Mouse (Mus musculus) spleen, embryonic (tissue): ENCODE data around the gene Large2.

ENCODE experiments used
- CTCF ChIA-PET: fragments of 350-600 bp; sonication (Branson Sonifier 250); formaldehyde crosslinking; loops from one replicate; lab custom pipeline; 2022; lab: Charles Lee

Gene Large2

GRCm38 (mm10) chr2:92374514-92374913 lies at the start of gene Large2, which contains the start of gene Pex16:
Large2 (minus strand) TSS chr2:92374869.
Pex16 (plus strand) TSS chr2:92374676.
- CTCF ChIA-PET = interaction anchor here (0.6 kb wide), 4 partner anchors 89 to 390 kb away, joined by 3 to 15 read pairs (median 7); no protein-coding TSS in a partner anchor

- CTCF ChIA-PET = no interaction called here
Observed at GRCm38 (mm10) chr2:92423702-92424461, 49.2 kb upstream of the Large2 start.

- CTCF ChIA-PET = no interaction called here
Observed at GRCm38 (mm10) chr2:92423156-92423555, 48.5 kb upstream of the Large2 start.

- CTCF ChIA-PET = interaction anchor here (0.5 kb wide), 1 partner anchor 9 kb away, joined by 3 read pairs; no protein-coding TSS in a partner anchor
Observed at GRCm38 (mm10) chr2:92422388-92423135, 47.9 kb upstream of the Large2 start.

- CTCF ChIA-PET = no interaction called here
Observed at GRCm38 (mm10) chr2:92421723-92422387, 47.2 kb upstream of the Large2 start.

DNA sequence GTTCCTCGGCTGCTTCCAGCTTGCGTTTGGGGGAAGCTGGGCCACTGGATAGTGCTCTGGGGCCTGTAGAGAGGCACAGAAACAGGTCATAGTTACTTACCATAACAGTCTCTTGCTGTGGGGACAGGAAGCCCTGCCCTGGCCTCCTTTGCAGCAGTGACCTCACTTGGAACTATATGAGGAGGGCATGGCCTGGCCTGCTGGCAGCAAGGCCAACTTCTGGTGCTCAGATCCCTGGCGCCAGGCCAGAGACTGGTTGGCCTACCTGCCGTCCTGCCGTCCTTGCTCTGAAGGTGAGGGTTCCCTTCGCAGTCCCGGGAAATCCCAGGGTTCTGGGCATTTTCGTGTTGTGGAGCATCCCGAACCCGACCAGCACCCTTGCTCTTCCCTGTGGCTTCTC lies 37.0 kb upstream of the Large2 start:
- CTCF ChIA-PET = no interaction called here

GRCm38 (mm10) chr2:92408309-92409045 lies 33.8 kb upstream of the Large2 start:
- CTCF ChIA-PET = no interaction called here

DNA sequence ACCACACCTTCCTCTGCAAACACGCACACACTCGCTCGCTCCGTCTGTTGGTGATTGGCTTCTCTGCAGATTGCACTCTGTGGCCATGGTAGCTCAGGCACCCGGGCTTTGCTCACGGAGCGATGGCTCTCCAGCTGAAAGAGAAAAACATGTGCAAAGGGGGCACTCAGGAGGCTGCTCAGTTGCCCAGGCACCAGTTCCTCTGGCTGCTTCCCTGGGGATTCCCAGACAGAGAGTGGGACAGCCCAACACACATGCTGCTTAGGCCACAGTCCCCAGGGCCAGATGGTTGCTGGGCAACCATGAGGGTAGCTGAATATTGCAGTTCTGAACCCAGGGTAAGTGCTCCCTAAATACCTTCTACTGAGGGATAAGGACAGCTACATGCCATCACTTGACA lies 31.0 kb upstream of the Large2 start:
- CTCF ChIA-PET = no interaction called here

DNA sequence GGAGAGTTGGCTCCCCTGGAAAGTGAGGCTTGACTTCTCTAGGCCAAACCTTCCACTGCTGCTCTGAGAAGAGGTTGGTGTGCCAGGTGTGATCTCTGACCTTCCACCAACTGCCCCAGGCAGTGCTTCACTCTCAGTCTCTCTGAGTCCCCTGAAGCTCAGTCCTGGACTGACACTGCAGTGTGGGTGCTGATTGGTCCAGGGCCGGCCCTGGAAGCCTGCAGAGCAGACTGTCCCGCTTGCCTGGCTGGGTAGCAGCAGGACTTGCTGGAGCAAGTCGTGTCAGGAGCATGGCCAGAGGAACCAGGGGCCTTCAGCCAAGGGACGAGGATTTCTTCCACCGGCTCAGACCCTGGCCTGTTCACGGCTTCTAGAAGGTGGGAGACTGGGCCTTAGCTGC lies 30.1 kb upstream of the Large2 start:
- CTCF ChIA-PET = no interaction called here

GRCm38 (mm10) chr2:92403776-92404319 lies 29.2 kb upstream of the Large2 start:
- CTCF ChIA-PET = no interaction called here

GRCm38 (mm10) chr2:92402591-92403326 lies 28.1 kb upstream of the Large2 start:
- CTCF ChIA-PET = no interaction called here

DNA sequence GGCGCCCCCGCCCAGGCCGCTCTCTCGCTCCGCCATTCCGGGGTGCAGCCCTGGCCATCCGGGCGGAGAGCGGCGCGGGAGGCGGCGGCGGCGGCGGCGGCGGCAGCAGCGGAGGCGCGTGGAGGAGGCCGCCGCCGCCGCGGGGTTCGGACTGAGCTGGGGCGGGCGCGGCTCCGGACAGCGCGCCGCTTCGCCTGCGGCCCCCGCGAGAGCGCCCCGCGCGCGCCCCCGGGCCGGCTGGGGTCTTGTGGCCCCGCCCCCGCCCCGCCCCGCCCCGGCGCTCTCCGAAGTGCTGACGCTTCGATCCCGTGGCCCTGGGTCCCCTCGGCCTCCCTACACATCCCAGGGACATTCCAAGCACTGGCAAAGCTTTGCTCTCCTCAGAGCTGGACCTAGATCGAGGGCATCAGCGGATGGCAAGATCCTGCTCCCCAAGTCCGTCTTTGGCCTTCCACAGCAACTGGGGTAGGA lies 26.5 kb upstream of the Large2 start, which contains the start of gene Mapk8ip1:
Gene Mapk8ip1 (minus strand): TSS at position 173 of the 471 bp plus-strand sequence.
- CTCF ChIA-PET = no interaction called here

GRCm38 (mm10) chr2:92400682-92401081 lies 26.0 kb upstream of the Large2 start:
- CTCF ChIA-PET = interaction anchor here (0.7 kb wide), 1 partner anchor 16 kb away, joined by 5 read pairs; no protein-coding TSS in a partner anchor

DNA sequence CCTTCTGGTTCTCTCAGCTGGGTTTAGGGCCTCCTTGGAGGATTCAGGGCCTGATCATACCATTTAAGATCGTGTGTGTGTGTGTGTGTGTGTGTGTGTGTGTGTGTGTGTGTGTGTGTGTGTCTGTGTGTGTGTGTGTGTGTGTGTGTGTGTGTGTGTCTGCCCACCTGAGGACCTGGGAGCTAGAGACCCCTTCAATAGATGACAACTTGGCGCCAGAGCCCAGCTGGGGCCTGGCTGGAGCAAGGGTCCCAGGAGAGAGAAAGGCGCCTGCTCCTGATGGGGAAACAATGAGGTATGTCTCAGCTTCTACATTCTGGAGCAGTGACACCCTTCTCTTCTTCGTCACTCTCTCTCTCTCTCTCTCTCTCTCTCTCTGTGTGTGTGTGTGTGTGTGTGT lies 25.2 kb upstream of the Large2 start:
- CTCF ChIA-PET = interaction anchor here (0.7 kb wide), 1 partner anchor 16 kb away, joined by 5 read pairs; no protein-coding TSS in a partner anchor

- CTCF ChIA-PET = no interaction called here
Observed at GRCm38 (mm10) chr2:92397436-92397835, 22.8 kb upstream of the Large2 start.

GRCm38 (mm10) chr2:92395535-92395934 lies 20.9 kb upstream of the Large2 start:
- CTCF ChIA-PET = no interaction called here

DNA sequence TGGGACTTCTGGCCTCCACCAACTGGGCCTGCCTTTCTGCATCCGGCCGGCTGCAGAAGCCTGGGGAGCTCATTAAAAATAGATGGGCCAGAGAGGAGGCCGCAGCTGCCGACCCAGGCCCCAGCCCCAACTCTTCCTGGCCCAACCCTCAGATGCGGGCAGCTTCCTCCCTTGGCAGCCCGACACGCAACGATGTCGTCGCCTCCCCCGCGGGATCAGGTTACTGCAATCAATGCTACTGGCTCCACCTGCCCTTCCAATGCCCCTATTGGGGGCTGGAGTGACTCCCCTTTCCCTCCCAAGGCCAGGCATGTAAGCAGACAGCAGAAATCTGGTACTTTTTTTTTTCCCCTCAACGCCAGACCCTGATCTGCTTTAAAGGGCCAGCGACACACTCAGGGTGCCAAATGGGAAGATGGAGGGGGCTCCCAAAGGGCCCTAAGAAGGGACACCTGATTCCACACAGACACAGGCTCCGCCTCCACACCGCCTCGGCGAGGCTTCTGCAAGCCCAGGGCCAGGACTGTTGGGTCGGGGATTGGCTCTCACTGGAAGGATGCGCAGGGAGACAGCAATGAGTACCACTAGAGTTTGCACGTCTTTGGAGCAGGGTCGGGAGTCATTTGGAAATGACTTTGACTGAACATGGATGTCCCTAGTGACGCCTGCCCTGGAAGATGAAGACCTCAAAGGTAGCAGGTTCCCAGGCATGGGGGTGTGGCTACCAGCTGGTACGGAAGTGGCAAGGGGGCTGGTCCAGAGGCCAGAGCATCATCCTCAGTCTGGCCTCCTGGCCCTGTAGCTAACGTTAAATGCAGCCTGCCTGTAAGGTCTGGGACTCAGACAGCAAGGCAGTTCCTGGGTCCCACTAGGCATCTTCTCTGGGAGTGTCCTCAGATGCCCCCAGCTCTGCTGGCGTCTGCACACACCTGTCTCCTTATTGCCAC lies 17.9 kb upstream of the Large2 start:
- CTCF ChIA-PET = no interaction called here

DNA sequence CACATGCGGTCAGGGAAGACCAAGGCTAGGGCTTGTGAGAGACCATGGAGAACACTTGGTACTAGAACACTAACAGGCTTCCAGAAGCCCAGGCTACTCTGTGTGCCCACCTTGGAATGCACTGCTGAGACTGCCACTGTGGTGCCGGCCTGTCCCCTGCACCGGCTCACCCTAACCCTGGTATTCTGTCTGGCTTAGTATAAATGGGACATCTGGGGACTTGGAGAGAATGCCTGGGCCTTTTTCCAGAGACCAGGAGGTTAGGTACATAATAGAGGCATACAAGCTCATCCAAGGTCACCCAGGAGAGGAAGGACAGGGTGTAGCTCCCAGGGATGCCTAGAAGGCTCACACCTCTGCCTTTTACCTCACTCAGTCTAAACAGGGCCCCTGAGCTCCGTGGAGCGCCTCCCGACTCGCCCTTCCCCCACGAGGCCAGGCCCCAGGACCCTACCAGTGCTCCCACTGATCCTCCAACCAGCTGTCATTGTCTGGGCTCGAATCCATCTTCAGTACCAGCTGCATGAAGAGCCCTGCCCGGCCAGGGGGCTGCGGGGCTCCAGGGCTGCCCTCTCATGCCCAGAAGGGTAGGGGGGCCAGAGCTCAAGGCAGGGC lies 17.1 kb upstream of the Large2 start:
- CTCF ChIA-PET = no interaction called here

DNA sequence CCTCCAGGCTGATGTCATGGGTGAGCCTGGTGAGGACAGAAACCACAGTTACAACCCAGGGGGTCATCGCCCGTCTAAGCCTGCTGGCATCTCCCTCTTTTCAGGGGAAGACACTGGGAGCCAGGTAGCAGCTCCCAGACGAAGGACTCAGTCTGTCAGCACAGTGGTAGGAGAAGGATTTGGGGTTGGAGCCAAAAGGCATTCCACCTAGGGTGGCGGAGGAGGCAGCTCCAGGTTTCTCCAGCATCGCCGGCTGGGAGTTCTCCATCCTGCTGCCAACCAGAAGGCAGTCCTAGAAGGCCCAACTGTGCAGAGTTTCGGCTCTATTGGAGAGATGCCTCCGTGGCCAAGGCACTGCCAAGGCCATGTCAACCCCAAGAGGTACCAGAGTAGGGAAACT lies 16.4 kb upstream of the Large2 start:
- CTCF ChIA-PET = no interaction called here
